18 mouse cellular contexts compared by ENCODE assay signal in the genomic region with DNA sequence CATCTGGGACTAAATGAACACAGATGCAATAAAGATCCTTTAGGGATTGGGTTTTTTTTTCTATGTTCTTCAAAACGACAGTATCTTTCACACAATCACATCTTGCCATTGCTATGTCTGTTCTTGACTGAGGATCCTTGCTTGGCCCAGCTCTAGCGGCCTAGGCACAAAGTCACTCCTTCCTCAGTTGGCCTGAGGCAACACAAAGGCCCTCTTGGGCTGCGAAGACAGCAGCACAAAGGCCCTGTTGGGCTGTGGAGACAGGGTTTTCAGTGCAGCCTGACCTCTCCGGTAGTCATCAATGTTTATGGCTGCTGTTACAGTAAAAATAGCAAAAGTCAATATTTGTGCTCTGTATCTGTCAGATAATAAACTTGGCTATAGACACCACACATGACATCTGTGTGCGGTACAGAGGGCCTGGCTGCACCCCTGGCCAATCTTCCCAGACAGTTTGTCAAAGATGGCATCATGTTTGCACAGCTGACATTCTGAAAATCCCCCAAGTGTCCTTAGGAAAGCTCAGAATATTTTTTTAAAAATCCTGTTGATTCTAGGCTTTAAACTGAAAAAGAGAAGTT.
"Had no signal": no experiment of that assay in that cellular context is flagged by ENCODE, and none has a peak within 500 bp of the region (broad histone marks: within the 10 kb centered on the region; RNA-seq: fewer than 3 reads in every experiment).

No protein-coding gene starts in this region.

- H3K36me3 ChIP-seq: midbrain, embryonic 10.5 days; midbrain, embryonic 13.5 days; neural tube, embryonic 13.5 days; neural tube, embryonic 15.5 days had no signal

- H3K9ac ChIP-seq: liver, embryonic 14.5 days; lung, embryonic 14.5 days; midbrain, embryonic 13.5 days; neural tube, embryonic 13.5 days; neural tube, embryonic 15.5 days had no signal

- H3K9me3 ChIP-seq: midbrain, embryonic 10.5 days; midbrain, embryonic 13.5 days; neural tube, embryonic 13.5 days; neural tube, embryonic 15.5 days had no signal

- DNase-seq: lung, adult 18-20 months; lung, embryonic 14.5 days; lung, postnatal 10 days; lung, postnatal 4 days; retina, postnatal 1 day; right cerebral cortex, adult 18-20 months; right cerebral cortex, postnatal 25 days; right cerebral cortex, postnatal 4 days; spleen, adult 18-20 months; thymus, adult 2 months; thymus, postnatal 25 days had no signal

- H3K4me2 ChIP-seq: lung, embryonic 14.5 days; midbrain, embryonic 13.5 days; neural tube, embryonic 13.5 days; neural tube, embryonic 15.5 days had no signal

- H3K4me3 ChIP-seq: midbrain, embryonic 10.5 days; midbrain, embryonic 13.5 days; myocyte; neural tube, embryonic 13.5 days; neural tube, embryonic 15.5 days had no signal

- H3K27me3 ChIP-seq: midbrain, embryonic 13.5 days; neural tube, embryonic 15.5 days had no signal

- H3K4me1 ChIP-seq: midbrain, embryonic 10.5 days; midbrain, embryonic 13.5 days had no signal

- ATAC-seq: midbrain, embryonic 13.5 days; midbrain, embryonic 16.5 days had no signal

- H3K27ac ChIP-seq: liver, embryonic 14.5 days; midbrain, embryonic 10.5 days; midbrain, embryonic 13.5 days; neural tube, embryonic 13.5 days; neural tube, embryonic 15.5 days had no signal
